Mouse (Mus musculus) cerebellum, postnatal 25 days (tissue): Measurements from ENCODE around the gene Acap2.

Experiments used
- DNase-seq, 2 experiments: peaks; one replicate each; pipeline ENCODE4 v3.0.0; 2021; ENCODE audit warnings: mixed read lengths in 2 of 2

Acap2 gene

DNA sequence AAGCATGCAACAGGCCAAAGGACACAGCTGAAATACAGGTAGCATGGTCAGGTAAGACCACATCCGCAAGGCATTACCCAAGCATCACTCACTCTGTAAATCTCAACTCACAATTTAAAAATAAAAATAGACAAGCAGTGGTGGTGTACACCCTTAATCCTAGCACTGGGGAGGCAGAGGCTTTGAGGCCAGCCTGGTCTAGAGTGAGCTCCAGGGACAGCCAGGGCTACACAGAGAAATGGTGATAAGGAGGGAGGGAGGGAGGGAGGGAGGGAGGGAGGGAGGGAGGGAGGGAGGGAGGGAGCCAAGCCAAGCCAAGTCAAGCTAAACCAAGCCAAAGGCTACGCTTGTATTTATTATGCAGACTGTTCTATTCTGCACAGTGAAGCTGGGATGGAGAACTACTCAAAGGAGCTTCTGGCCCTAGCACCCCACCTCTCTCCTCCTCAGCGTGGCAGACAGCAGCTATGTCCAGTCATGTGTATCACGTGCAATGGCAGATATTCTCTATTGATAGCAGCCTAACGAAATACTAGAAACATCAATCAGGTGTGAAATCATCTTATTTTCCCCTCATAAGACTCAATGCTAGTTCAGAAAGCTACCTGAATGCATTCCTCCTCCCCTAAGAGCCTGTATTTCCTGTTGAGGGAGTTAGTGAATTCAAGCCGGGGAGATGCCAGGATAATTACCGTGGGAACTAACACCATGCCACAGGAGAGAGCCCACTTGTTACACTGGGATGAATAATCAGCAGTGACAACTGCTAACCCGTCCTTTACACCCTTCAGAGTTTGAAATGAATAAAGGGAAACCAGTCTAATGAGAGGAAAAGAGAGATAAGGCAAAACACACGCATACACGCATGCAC, 33.8 kb downstream of the Acap2 start:
- DNase-seq = no peak

DNA sequence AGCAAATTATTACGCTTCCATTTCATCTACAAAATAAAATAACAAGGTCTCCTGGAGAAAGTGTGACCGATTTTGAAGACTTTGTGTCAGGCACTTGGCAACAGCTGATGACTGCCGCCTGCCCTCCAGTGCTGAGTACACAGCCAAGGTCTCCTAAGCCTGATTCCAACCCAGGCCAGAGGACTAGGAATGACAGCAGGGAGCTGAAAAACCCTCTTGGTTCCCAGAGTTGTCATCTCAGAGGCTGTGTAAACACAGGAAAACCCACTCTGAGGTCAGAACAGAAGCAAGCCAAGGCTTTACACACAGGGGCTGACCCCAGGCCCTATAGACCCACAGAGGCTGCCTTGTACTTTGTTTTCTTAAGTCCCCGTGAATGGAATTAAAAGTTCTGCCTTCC, 35.1 kb downstream of the Acap2 start:
- DNase-seq = peak in 1 of 2 experiments; percentile 40

DNA sequence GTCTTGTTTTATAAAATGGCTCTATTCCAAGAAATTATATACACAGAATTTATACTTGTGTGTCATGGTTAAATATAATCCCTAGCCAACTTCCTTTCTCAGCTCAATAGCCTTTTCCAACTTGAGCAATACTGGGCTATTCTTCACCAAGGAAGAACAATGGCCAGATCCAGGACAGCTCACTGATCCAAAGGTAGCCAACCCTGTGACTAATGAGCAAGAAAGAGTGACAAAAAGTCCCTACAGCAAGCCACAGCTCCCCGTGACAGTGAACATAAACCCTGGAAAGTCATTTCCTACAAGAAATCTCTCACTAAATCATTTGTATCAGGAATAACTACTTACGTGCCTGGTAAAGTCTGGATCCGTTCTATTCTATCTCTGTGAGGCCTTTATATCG, 35.6 kb downstream of the Acap2 start:
- no peak for DNase-seq

DNA sequence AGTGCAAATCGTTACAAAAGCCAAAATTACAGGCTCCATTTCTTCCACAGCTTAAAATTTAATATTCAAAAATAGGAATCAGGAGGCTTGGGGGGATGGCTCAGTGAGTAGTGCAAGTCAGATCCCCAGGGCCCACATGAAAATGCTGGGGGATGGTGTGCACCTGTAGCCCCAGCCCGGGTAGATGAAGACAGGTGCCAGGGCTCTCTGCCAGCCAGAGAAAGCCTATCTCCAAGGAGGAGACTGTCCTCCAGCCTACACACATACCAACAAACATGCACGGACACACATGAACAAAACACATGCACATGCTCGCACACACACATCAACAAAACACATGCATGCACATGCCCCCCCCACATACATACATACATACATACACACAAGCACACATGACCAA, 36.9 kb downstream of the Acap2 start:
- peak; percentile 41 to 63 for DNase-seq

DNA sequence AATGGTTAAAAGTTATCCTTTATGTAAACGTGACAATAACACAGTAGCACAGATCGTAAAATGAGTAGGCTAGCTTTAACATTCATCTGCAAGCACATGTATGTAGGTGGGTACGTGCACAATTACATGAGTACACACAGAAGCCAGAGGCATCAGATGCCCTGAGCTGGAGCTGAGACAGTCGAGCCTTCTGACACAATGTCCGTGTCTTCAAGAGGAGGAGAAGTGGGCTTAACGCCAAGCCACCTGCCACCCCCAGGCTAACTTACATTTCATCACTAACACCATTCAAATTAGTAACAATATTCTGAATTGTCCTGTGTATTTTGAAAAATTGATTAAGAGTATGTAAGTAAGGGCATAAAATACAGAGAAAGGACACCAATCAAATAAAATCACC, 40.6 kb downstream of the Acap2 start:
- DNase-seq = peak in 1 of 2 experiments; percentile 57

DNA sequence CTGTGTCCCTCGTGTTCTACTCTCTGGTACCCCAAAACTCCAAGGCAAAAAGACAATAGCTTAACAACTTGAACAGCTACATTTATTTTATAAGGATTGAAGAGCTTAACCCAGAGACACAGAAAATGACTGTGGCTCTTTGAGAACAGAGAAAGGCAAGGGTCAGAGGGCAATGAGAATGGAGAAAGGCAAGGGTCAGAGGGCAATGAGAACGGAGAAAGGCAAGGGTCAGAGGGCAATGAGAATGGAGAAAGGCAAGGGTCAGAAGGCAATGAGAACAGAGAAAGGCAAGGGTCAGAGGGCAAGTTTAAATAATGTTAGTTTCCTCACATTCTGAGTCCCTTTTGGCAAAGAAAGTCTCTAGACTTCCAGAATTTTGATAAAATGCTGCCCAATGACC, 41.6 kb downstream of the Acap2 start:
- no peak for DNase-seq

DNA sequence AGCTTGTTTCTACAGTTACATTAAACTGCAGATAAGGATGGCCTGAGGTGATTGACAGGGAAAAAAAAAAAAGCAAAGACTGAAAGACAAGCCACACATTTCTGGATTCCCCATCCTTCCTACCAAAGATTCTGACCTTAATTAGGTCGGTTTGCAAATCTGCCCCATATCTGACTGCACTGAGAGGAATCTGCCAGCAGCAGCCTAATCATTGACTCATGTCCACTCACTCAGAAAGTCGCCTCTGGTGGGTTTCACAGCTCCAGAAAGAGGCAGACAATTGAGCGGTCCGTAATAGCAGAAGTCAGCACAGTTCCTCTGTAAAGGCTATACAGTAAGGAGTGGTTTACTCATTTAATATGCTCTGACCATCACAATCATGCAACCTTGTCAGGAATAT, 51.2 kb downstream of the Acap2 start:
- no peak for DNase-seq

DNA sequence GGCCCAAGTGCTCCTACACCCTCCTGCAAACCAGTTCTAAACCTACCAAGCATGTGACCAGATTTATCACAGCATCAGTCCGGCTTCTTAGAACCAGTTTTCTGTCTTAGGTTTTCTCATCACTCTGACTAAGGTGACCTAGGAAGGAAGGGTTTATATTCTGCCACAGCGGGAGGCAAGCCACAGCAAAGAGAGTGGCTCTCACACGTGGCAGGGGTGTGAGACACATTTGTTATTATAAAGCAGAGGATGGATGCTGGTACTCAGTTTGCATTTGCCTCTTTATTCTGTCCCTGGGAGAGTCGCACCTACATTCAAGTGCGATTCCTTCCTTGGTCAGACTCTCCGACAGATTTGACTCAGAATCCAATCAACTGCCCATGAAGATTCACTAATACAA, 52.2 kb downstream of the Acap2 start:
- DNase-seq = no peak

DNA sequence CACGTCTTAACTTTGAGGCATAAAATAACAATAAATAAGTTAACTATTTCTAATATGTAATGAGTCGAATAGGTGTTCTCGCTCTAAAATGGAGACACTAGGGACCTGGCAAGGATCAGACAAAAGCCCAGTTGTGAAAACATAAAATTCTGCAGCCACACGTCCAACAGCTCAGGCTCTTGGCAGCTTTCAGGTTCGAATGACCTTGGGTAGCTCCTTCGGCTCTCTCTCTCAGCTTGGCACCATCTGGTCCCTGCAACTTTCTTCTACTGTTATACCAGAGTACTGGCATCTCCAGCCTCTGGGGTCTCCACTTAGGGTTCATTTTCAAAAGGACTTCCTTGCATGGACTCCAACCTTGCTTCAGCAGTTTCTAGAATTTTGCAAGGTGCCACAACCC, 53.3 kb downstream of the Acap2 start:
- DNase-seq = no peak

DNA sequence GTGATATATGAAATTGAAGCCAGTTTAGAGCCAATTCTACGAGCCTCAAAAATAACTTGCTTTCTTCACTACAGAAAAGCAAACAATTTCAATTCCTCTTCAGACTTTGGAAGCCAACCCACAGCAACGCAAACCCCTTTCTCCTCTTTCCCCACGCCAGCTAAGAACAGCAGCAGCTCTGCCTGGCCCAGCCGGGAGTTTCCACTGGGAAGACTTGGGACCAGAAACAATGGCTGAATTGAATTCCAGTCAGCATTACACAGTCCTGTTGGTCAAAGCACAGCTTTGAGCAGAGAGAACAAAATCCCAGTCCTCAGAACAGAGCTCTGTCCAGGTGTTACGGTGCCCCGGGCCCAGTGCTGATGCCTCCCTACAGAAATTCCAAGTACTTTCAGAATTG, 59.1 kb downstream of the Acap2 start:
- no peak for DNase-seq

DNA sequence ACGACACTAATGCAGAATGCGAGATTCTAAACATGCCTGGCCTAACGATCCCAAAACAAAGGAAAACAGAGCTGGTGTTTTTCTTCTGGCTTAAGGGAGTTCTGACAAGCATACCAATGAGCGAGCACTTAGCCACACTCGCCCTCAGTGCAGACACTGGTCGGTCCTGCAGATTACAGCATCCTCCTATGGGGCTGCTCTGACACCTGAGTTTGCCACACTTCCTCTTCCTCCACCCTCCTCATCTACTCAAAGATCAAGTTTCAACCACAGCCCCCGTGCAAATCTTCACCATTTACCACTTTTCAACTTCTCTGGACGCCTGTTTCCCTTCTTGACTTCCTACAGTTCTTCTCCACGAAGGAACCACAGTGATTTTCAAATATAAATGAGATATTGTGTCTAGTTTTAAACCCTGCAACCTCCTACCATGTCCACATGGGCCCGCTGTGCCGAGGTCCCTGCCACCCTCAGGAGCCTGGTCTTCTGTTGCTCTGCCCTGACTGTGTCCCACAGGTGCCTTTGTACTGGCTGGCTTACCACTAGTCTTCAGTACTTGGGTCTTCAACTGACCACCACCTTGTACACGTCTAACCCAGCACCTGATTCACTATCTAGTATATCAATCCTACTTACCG, 64.3 kb downstream of the Acap2 start:
- DNase-seq = no peak

DNA sequence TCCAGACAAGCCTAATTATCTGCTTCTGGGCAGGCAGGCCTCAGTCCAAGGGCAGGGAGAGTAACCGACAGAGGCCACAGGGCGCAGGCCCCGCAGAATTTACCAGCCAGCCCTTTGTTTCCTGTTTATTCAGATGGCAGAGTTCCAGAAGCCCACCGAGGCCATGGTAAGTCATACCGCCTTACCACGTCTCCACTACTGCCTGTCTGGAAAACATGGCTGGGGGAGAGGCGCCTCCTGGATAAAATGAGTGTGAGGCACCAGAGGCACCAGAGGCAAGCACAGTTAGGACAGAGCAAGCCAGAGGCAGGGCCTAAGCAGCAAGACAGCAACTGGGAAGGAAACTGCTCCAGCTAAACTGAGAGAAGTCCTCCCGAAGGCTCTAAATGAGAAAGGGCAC, 65.5 kb downstream of the Acap2 start:
- no peak for DNase-seq

DNA sequence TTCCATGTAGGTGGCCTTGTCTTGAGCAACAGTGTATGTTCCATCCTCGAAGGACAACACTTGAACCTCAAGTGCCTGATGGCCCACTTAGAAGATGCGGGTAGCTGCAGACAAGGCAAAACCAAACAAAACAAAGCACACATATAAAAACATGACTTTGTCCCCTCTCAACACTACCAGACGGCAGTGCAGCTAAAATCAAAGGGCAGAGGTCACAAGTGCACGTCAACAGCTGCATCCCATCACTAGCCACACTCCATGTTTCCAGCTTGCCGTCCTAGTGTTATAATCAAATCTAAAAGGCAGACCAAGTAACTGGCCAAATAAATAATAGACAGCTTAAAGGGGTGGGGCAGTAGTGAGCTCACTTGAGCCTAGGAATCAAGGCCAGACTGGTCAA, 69.5 kb downstream of the Acap2 start:
- no peak for DNase-seq

DNA sequence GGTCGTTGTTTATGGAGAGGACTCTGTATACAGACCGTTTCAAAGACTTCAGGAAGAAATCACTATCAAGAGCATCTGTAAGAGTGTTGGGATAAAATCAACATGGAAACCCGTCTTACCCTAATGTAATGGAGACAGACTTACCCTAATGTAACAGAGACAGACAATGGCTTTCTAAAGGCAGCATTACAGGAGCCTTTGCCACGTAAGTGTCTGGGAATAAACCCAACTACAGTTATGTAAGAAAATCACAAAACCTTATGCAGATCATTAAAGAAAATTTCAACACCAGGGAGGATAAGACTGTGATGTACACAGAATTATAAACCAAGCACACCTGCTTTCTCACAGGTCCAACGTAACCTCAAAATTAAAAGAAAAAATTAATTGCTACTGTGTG, 72.9 kb downstream of the Acap2 start:
- no peak for DNase-seq

DNA sequence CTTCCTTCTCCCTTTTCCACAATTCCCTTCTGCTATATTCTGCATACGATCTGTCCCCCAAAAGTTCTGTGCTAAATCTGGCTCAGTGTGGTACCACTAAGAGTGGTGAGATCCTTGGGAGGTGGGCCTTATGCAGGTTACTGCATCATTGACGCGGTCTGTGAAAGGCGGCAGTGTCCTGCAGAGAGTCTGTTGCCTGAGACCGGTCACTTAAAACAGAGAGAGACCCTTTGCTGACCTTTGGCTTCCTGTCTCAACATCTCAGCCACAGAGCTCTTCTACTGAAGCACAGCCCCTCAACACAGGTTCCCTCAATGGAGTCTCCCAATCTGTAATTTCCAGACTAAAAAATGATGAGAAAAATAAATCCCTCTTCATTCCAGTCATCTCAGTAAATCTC, 76.1 kb downstream of the Acap2 start:
- no peak for DNase-seq

DNA sequence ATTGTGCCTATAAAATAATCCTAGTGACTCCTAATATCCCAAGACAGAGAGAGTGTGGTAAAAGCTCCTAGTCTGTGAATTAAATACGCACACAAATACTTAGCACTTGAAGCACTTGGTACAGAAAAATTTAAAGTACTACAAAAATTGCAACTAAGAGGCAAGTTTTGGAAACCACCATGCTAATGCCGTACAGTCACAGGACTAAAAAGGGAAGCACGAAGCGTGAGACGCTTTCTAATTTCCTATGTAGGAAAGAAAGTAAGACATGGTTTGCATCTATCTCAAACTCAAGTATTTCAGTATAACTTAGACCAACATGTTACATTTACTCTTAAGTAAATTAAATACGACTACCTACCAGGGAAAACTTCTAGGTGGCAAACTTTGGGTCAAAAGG, 79.4 kb downstream of the Acap2 start:
- no peak for DNase-seq

DNA sequence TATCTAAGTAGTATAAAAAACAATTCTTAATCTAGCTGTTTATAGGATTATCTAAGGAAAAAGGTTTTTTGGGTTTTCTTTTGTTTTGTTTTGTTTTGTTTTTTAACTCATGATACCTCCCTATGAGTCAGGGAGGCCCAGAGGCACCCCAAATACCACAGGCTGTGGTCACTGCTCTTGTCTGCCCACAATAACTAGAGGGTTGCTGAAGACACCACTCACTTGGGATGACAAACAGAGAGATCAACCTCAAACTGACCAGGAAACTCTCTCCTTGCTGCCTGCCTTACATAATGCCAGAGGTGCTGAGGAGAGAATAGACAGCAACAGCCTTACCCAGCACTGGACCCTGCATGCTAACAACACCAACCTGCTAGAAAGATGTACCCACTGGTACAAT, 87.4 kb downstream of the Acap2 start:
- no peak for DNase-seq

DNA sequence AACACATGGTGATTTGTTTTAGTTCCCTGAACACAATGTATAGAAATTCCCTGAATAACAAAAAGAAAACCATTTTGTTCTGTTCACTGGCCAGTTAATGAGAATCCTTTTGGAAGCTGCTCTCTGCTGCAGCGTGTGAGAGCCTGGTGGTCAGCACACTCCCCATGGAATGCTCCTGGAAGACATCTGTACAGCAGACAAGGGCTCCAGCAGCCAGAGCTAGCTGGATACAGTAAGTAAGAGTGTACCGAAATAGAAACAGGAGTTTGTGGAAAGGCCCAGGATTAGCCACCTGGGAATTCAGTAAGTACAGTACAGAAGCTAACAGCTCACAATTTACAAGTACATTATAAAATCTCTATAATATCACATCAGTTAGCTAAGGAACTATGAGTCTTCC, 99.7 kb downstream of the Acap2 start:
- no peak for DNase-seq

DNA sequence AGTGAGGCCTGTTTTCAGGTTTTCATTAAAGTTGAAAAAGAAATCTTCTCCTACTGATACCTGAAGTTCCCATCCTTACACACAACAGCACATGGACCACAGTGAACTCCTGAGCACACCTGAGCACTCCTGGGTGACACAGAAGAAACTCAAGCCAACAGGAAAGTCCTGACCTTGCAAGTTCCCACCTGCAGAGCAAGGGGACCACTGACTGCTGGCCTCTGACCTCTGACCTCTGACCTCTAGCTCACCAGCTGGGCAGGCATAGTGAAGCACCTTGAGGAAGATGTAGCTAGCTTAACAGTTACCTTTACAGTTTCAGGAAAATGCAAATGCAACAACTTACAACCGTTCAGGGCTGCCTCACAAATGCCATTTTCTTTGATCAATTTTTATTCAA, 101.1 kb downstream of the Acap2 start:
- DNase-seq = no peak

DNA sequence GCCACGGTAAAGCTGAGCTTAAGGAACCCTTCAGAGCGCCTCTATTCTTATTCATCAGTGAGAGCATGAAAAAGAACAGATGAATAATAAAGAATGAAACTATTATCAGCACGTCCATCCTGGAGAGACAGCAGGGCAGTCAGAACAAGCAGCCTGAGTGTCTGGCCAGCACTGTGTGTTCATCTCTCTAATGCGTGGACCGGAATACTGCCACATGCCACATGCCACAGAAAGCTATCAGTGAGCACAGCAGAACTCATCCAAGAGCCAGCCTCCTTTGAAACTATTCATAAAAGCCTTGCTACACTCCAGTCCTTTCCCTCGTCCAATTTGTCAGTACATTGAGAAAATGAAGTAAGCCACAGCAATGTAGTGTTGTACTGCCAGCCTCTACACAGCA, 107.0 kb downstream of the Acap2 start:
- DNase-seq = no peak

DNA sequence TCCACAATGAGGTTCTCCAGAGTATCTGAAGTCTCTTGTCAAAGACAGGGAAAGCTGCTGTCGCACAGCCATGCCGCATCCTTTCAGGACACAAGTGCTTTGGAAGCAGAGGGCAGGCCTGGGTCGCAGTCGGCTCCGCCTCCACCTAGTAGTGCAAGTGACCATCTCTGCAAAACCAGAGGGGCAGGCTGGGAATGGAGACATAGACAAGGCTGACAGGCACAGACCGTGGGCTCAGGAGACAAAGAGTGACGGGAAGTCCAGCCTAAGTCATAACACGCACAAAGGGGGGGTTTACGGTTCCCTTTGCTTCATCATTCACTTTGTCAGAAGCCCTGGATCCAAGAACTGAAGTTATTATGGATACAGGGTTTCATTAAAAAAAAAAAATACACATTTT, 107.9 kb downstream of the Acap2 start:
- DNase-seq = no peak

DNA sequence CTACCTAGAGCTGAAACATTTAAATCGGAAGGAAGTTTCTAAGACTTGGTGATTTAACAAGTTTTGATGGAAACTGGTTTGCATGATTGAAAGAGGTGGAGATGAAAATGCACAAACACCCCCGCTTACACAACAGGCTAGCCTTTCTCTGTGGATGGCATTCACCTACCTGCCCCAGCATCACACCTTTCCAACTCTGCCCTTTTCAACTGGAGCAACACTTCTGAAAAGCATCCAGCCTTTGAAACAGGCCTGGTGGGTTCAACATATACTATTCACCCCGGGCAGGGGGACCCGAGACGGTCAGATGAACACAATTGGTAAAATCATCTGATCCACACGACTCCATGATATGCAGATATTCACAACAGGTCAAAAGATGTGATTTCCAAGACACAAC, 119.2 kb downstream of the Acap2 start:
- DNase-seq = no peak

DNA sequence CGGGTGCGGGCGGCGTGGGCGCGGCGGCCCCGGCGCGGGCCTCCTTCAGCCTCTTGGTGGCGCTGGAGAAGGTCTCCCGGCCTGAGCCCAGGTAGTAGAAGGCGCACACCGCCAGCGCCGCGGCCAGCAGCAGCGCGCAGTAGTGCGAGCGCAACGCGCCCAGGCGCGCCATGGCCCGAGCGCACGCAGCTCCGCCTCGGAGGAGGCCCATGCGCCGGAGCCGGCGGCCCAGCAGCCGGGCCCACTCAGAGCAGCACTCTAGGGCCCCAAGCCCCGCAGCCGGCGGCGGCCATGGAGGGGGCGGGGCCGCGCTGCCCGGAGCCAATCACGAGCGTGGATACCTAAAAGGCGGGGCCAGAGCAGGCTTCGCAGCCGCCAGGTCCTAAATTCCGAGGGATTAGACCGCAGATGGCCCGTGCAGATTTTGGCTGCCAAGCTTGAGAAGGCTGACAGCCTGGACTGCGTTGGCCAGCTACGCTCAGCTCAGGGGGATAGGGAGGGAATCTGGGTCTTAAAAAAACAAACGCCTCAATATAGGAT, 119.8 kb downstream of the Acap2 start, which contains the start of gene Xxylt1:
TSS of gene Xxylt1 (minus strand) at position 308 of the 540 bp plus-strand sequence.
- DNase-seq = peak; percentile 98 to 99

DNA sequence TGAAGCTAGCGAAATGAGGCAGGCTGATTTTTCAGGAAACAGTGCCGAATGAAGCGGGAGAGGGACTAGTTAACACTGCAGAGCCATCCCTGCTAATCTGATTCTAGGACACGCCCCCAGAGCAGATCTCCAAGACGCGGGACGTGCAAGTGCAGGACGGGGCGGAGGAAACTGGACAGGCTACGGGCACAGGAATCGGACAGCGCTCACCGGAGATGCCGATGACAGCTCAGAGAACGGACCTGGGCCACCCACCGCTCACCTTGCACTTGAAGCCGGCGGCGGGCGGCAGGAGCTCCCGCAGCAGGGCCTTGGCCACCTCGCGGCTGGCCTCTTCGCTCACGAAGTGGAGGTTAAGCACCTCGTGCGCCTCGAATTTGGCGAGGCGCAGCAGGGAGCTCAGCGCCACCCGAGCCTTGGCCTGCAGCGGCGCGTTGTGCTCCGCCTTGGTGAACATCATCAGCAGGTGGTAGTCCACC, 120.4 kb downstream of the Acap2 start:
- peak; percentile 78 to 80 for DNase-seq
